Mouse (Mus musculus) lung, adult 2 months (tissue): ENCODE results near the gene Enah. TPM values are rescaled to one million over a fixed set of nuclear protein-coding genes. Genes with fewer than 3 reads are reported as not detected.

Source experiments
- DNase-seq: peaks from one replicate; pipeline ENCODE4 v3.0.0; 2022
- H3K4me1 ChIP-seq: fragments of 200-500 bp; 2 replicates; pipeline ENCODE4 v1.6.1; 2011; ENCODE audit warnings: low read length; ENCODE audit not compliant: control insufficient read depth, insufficient read depth
- H3K4me3 ChIP-seq: fragments of 200-500 bp; replicated peaks from 2 replicates; pipeline ENCODE3; 2011; ENCODE audit warnings: low read depth, mild to moderate bottlenecking, control low read depth, low read length; ENCODE audit errors: extremely low read depth
- CTCF ChIP-seq: fragments of 200-500 bp; IDR thresholded peaks from 2 replicates; pipeline ENCODE4 v1.5.1; 2011; ENCODE audit warnings: mild to moderate bottlenecking, low read length, control low read depth; ENCODE audit not compliant: insufficient read depth
- POLR2A ChIP-seq: fragments of 200-500 bp; IDR thresholded peaks from 2 replicates; pipeline ENCODE4 v1.6.1; 2011; ENCODE audit warnings: low read depth, mild to moderate bottlenecking, control low read depth, low read length, borderline replicate concordance; ENCODE audit errors: extremely low read depth
- WGBS: fragments of 180-500 bp; shearing (Covaris S2); methylation state at CpG from one replicate; pipeline ENCODE4 v1.1.7; 2018; 5-methylcytosine and 5-hydroxymethylcytosine counted together
- polyA plus RNA-seq: library from polyadenylated mRNA; depleted of rRNA; stranded (reverse); fragments of >200 nt; gene quantifications from 2 replicates; pipeline ENCODE4 v1.2.3, GENCODE M21; 2012

The Enah gene
- polyA plus RNA-seq, 1 experiment = 11.1 TPM

DNA sequence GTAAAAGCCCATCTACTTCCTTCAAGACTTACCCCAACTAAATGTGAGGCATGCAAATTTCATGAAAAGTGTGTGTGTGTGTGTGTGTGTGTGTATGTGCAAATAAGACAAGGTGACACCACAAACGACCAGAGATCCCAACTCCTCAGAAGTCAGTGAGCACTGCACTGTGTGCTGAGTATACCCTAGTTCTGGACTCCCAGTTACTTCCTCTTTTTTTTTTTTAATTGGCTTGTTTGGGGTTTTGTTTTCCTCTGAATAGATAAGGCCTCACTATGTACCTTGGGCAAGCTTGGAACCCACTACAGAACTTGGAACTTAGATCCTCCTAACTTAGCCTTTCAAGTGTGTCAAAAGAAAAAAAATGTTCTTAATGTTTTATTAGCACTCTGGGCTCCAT, 14.0 kb downstream of the Enah start:
- Histone ChIP-seq H3K4me1 (no peaks in the 10 kb centered on the region), H3K4me3 (no peak overlapping the region)
- DNase-seq = no peak
- 50% methylated on average over 1 of the region's 1 CpGs for WGBS
- TF ChIP-seq POLR2A (no peak), CTCF (no peak)

- WGBS = 90% methylated on average over 4 of the region's 4 CpGs
- TF ChIP-seq CTCF (no peak), POLR2A (no peak)
- no peak for DNase-seq
- Histone ChIP-seq H3K4me1 (peaks cover 2% of the 10 kb centered on the region), H3K4me3 (no peak overlapping the region)
Observed at GRCm38 (mm10) chr1:181998673-181999072, 21.1 kb downstream of the Enah start.

- no peak for DNase-seq
- TF ChIP-seq POLR2A (no peak), CTCF (no peak)
- 51% methylated on average over 3 of the region's 3 CpGs for WGBS
- Histone ChIP-seq H3K4me1 (peaks cover 2% of the 10 kb centered on the region), H3K4me3 (no peak overlapping the region)
Observed at GRCm38 (mm10) chr1:181997791-181998190, 22.0 kb downstream of the Enah start.

GRCm38 (mm10) chr1:181993597-181993996, 26.2 kb downstream of the Enah start:
- Histone ChIP-seq H3K4me1 (peaks cover 2% of the 10 kb centered on the region), H3K4me3 (no peak overlapping the region)
- TF ChIP-seq POLR2A (no peak), CTCF (no peak)
- no peak for DNase-seq
- WGBS = 68% methylated on average over 5 of the region's 5 CpGs

- no peak for DNase-seq
- Histone ChIP-seq H3K4me1 (no peaks in the 10 kb centered on the region), H3K4me3 (no peak overlapping the region)
- TF ChIP-seq POLR2A (no peak), CTCF (no peak)
- 86% methylated on average over 2 of the region's 2 CpGs for WGBS
Observed at GRCm38 (mm10) chr1:181988367-181988766, 31.4 kb downstream of the Enah start.

DNA sequence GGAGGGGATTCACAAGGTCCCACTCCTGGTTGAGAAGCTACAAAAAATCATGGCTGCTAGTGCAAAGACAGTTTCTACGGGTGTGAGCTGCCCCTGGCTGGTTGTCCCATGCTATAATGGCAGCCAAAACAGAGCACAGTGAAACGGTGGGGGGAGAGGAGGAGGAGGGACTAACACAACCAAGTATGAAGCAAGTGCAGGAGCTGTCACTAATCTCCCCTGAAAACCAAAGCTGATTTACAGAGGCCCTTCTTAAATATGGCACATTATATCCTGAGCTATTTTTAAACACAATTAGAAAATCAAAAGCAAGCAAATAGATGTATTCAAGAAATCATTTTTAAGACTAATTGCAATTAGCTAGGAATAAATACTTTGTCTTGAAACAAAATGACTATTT, 32.6 kb downstream of the Enah start:
- TF ChIP-seq POLR2A (no peak), CTCF (no peak)
- H3K4me1 ChIP-seq = no peaks in the 10 kb centered on the region
- no peak overlapping the region for H3K4me3 ChIP-seq
- DNase-seq = no peak
- WGBS = 41% methylated on average over 2 of the region's 2 CpGs

GRCm38 (mm10) chr1:181985880-181986279, 33.9 kb downstream of the Enah start:
- TF ChIP-seq CTCF (no peak), POLR2A (no peak)
- DNase-seq = no peak
- 77% methylated on average over 1 of the region's 1 CpGs for WGBS
- H3K4me1 ChIP-seq = no peaks in the 10 kb centered on the region
- H3K4me3 ChIP-seq = no peak overlapping the region

GRCm38 (mm10) chr1:181984811-181985210, 35.0 kb downstream of the Enah start:
- Histone ChIP-seq H3K4me3 (no peak overlapping the region), H3K4me1 (no peaks in the 10 kb centered on the region)
- WGBS = 90% methylated on average over 2 of the region's 2 CpGs
- DNase-seq = no peak
- TF ChIP-seq CTCF = no peak
- no peak for TF ChIP-seq POLR2A

DNA sequence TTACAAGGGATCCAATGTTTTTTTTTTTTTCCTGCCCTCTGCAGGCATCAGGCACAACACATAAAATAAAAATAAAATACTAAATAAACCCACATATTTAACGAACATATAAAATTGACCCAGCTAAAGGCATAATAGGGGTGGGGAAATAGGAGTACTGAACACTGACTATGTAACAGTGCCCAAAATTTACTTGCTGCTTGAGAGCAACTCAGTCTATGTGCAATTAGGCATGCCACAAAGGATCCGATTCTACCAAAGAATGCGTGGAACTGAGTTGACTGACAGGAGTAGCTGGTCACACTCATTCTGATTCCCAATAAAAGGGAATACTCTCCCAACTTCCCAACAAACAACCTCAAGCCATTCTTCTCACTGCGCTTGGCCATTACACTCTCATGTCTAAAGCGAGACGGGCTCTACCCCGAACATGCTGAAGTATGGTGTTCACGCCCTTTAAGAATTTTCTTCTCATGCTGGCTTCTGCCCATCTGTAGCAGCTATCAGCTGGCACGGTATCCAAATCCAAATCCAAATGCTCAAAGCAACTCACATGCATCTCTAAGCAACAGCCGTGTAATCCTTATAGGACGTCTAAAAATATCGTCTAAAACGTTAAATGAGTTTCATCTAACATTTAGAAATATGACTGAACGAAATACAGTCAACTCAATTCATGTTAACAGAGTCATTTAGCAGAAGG, 39.6 kb downstream of the Enah start:
- H3K4me3 ChIP-seq = no peak overlapping the region
- H3K4me1 ChIP-seq = no peaks in the 10 kb centered on the region
- no peak for DNase-seq
- no peak for TF ChIP-seq CTCF
- no peak for TF ChIP-seq POLR2A
- 83% methylated on average over 14 of the region's 14 CpGs for WGBS

- Histone ChIP-seq H3K4me3 (no peak overlapping the region), H3K4me1 (no peaks in the 10 kb centered on the region)
- WGBS = 68% methylated on average over 3 of the region's 3 CpGs
- DNase-seq = no peak
- TF ChIP-seq POLR2A (no peak), CTCF (no peak)
Observed at GRCm38 (mm10) chr1:181975510-181975909, 44.3 kb downstream of the Enah start.
